In genomic region chr9:64792379-64793274, GRCm38 (mm10) we compare ENCODE assay signal across 11 mouse cellular contexts. TPM values are rescaled to one million over a fixed set of nuclear protein-coding genes. Genes with fewer than 3 reads are reported as not detected.
DNase-seq lines count a peak whose midpoint lies in the region; ATAC-seq and TF ChIP-seq lines count a peak whose summit lies in the region.
"Had no signal": no experiment of that assay in that cellular context is flagged by ENCODE, and none has a peak within 500 bp of the region (broad histone marks: within the 10 kb centered on the region; RNA-seq: fewer than 3 reads in every experiment).

No protein-coding gene starts in this region.

- peak overlapping the region; percentile 54 for H3K27ac ChIP-seq in lung, postnatal 0 days (ENCODE audit: low read length)
- H3K27ac ChIP-seq in kidney, adult 2 months (ENCODE audit: insufficient read depth, low read depth, low read length): no peak overlapping the region
- H3K27ac ChIP-seq: heart, embryonic 15.5 days had no signal

- 36% methylated on average over 10 of the region's 10 CpGs for WGBS in lung, postnatal 0 days
- WGBS in lung, adult 2 months: 40% methylated on average over 10 of the region's 10 CpGs
- 87% methylated on average over 10 of the region's 10 CpGs for WGBS in kidney, adult 2 months

- H3K9ac ChIP-seq in lung, postnatal 0 days (replicated peaks; ENCODE audit: low read depth): no peak overlapping the region
- H3K9ac ChIP-seq: heart, embryonic 15.5 days had no signal

- peak; percentile 32; the same call in 1 of the 2 replicates for TF ChIP-seq EP300 in lung, postnatal 0 days (IDR thresholded peaks at IDR 0.05)

- peak; percentile 60 for DNase-seq in lung, postnatal 0 days (ENCODE audit: low spot score)
- no peak for DNase-seq in lung, adult 2 months
- peak; percentile 81 for DNase-seq in c-Kit-positive CD71-positive TER-119-negative erythroid progenitor cells, embryonic 14.5 days (ENCODE audit: low read depth)
- no peak for DNase-seq in kidney, adult 11 months
- no peak for DNase-seq in frontal cortex, postnatal 10 days (ENCODE audit: low spot score in 2 of 2)
- no peak for DNase-seq in kidney, adult 2 months
- DNase-seq: kidney, adult 18-20 months; thymus, adult 18-20 months had no signal

- no peak for ATAC-seq in lung, postnatal 0 days
- peak; percentile 12 to 31; a peak in 2 of 4 replicates for ATAC-seq in hematopoietic stem cell, adult 5-6 weeks (replicated peaks in 1 of 2; ENCODE audit: insufficient read depth in 1 of 2, low FRiP score in 2 of 2, low TSS enrichment in 1 of 2, low read depth in 1 of 2, poor library complexity in 2 of 2, severe bottlenecking in 2 of 2)
- ATAC-seq in monocyte, adult 5-6 weeks (replicated peaks; ENCODE audit: insufficient number of reproducible peaks, low FRiP score, low TSS enrichment, poor library complexity, severe bottlenecking): peak; percentile 44; the same call in 1 of the 2 replicates

- H3K4me2 ChIP-seq in lung, postnatal 0 days (replicated peaks; ENCODE audit: low read depth, low read length): no peak overlapping the region
- H3K4me2 ChIP-seq: heart, embryonic 15.5 days had no signal

- no peak overlapping the region for H3K4me3 ChIP-seq in lung, postnatal 0 days (ENCODE audit: low read depth, low read length)
- no peak overlapping the region for H3K4me3 ChIP-seq in lung, adult 2 months (replicated peaks; ENCODE audit: extremely low read depth, low read depth, low read length)
- no peak overlapping the region for H3K4me3 ChIP-seq in kidney, adult 2 months (ENCODE audit: insufficient read depth, low read depth, low read length)
- H3K4me3 ChIP-seq: heart, embryonic 15.5 days had no signal

- H3K9me3 ChIP-seq in lung, postnatal 0 days (ENCODE audit: low read length): no peaks in the 10 kb centered on the region
- H3K9me3 ChIP-seq: heart, embryonic 15.5 days had no signal

- H3K27me3 ChIP-seq in lung, postnatal 0 days (replicated peaks; ENCODE audit: insufficient read depth, low read length): no peaks in the 10 kb centered on the region
- H3K27me3 ChIP-seq in kidney, adult 2 months (replicated peaks; ENCODE audit: control insufficient read depth, insufficient read depth, low read length): no peaks in the 10 kb centered on the region
- H3K27me3 ChIP-seq: heart, embryonic 15.5 days had no signal

- TF ChIP-seq CTCF in lung, postnatal 0 days (IDR thresholded peaks at IDR 0.05): no peak
- no peak for TF ChIP-seq CTCF in lung, adult 2 months (IDR thresholded peaks at IDR 0.05; ENCODE audit: insufficient read depth, low read length)
- no peak for TF ChIP-seq CTCF in kidney, adult 2 months (conservative IDR thresholded peaks at IDR 0.05; ENCODE audit: insufficient read depth, insufficient read length, low read depth, low read length)

- H3K36me3 ChIP-seq in lung, postnatal 0 days (ENCODE audit: insufficient read depth, low read length): no peaks in the 10 kb centered on the region
- no peaks in the 10 kb centered on the region for H3K36me3 ChIP-seq in kidney, adult 2 months (ENCODE audit: control insufficient read depth, insufficient read depth, low read length)
- H3K36me3 ChIP-seq: heart, embryonic 15.5 days had no signal

- H3K4me1 ChIP-seq in lung, postnatal 0 days (ENCODE audit: insufficient read depth, low read depth, low read length): no peaks in the 10 kb centered on the region
- peaks cover 16% of the 10 kb centered on the region for H3K4me1 ChIP-seq in lung, adult 2 months (ENCODE audit: control insufficient read depth, insufficient read depth, low read length)
- H3K4me1 ChIP-seq in kidney, adult 2 months (ENCODE audit: control insufficient read depth, insufficient read depth, low read length): peaks cover 2% of the 10 kb centered on the region; the same call in 1 of the 2 replicates

- TF ChIP-seq POLR2A in lung, adult 2 months (IDR thresholded peaks at IDR 0.05; ENCODE audit: borderline replicate concordance, extremely low read depth, low read depth, low read length): no peak
- TF ChIP-seq POLR2A in kidney, adult 2 months (IDR thresholded peaks at IDR 0.05; ENCODE audit: low read depth, low read length): no peak

RNA-seq across cellular contexts. Expression of gene Dennd4a, which starts 18.5 kb away (rescaled TPM):
- polyA plus RNA-seq in lung, postnatal 0 days (2015; fragmentation: Nextera tagmentation; extraction: Ambion mirVana): 6.3 and 7.1 TPM in 2 replicates
- polyA plus RNA-seq in lung, adult 2 months (2012; rRNA removed): 9.0 and 16.5 TPM in 2 replicates
- 55.7 and 75.6 TPM in 2 replicates for total RNA-seq in hematopoietic stem cell, adult 5-6 weeks (2017)
- 221 to 285 TPM (median 274 TPM) in 3 replicates for total RNA-seq in monocyte, adult 5-6 weeks (2017)
- polyA plus RNA-seq in kidney, adult 2 months (2012; rRNA removed): 4.5 and 5.1 TPM in 2 replicates

RNA-seq across cellular contexts. Expression of gene Rab11a, which starts 55.1 kb away (rescaled TPM):
- 608 and 674 TPM in 2 replicates for polyA plus RNA-seq in lung, postnatal 0 days (2015; fragmentation: Nextera tagmentation; extraction: Ambion mirVana)
- 74.4 and 109 TPM in 2 replicates for polyA plus RNA-seq in lung, adult 2 months (2012; rRNA removed)
- 131 and 206 TPM in 2 replicates for total RNA-seq in hematopoietic stem cell, adult 5-6 weeks (2017)
- total RNA-seq in monocyte, adult 5-6 weeks (2017): 169 to 356 TPM (median 307 TPM) in 3 replicates
- polyA plus RNA-seq in kidney, adult 2 months (2012; rRNA removed): 124 and 188 TPM in 2 replicates

Comparison
In these comparisons a context has a peak if more than half of its experiments do, and no peak if none do; other contexts are left out.
1. DNase-seq: peak in lung, postnatal 0 days (single experiment) and c-Kit-positive CD71-positive TER-119-negative erythroid progenitor cells, embryonic 14.5 days (single experiment); none in lung, adult 2 months (single experiment), kidney, adult 11 months (single experiment), frontal cortex, postnatal 10 days (0 of 2) and kidney, adult 2 months (single experiment).